Mouse (Mus musculus) embryonic facial prominence, embryonic 15.5 days (tissue): ENCODE measurements at regions not wholly inside any gene's neighbourhood (a gene's known extent, or its start where the extent isn't known, plus 50 kb on each side); places are given as distances from the start of the nearest gene placed in this dataset.

Experiments
- ATAC-seq: fragments of 200-750 bp; cut with Nextera tagmentation; 2 replicates; pipeline ENCODE4 v1.8.0; 2017; ENCODE audit warnings: low read depth, moderate TSS enrichment; ENCODE audit not compliant: insufficient number of reproducible peaks, low FRiP score, low TSS enrichment
- H3K27ac ChIP-seq: fragments of 300-500 bp; sonication (generic); replicated peaks from 2 replicates; pipeline ENCODE4 v1.5.1; 2015; ENCODE audit warnings: mild to moderate bottlenecking, inconsistent platforms
- H3K27me3 ChIP-seq: fragments of 300-500 bp; sonication (generic); 2 replicates; pipeline ENCODE4 v1.6.1; 2015; ENCODE audit warnings: inconsistent platforms
- H3K36me3 ChIP-seq: fragments of 300-500 bp; sonication (generic); 2 replicates; pipeline ENCODE4 v1.6.1; 2015; ENCODE audit warnings: mild to moderate bottlenecking, inconsistent platforms
- H3K4me1 ChIP-seq: fragments of 300-500 bp; sonication (generic); 2 replicates; pipeline ENCODE4 v1.6.1; 2015; ENCODE audit warnings: inconsistent platforms
- H3K4me2 ChIP-seq: fragments of 300-500 bp; sonication (generic); replicated peaks from 2 replicates; pipeline ENCODE4 v1.6.1; 2015; ENCODE audit warnings: mild to moderate bottlenecking, inconsistent platforms
- H3K4me3 ChIP-seq: fragments of 300-500 bp; sonication (generic); replicated peaks from 2 replicates; pipeline ENCODE4 v1.5.1; 2015; ENCODE audit warnings: mild to moderate bottlenecking, inconsistent platforms
- H3K9ac ChIP-seq: fragments of 300-500 bp; sonication (generic); 2 replicates; pipeline ENCODE4 v1.6.1; 2015; ENCODE audit warnings: inconsistent platforms
- H3K9me3 ChIP-seq: fragments of 300-500 bp; sonication (generic); replicated peaks from 2 replicates; pipeline ENCODE4 v1.6.1; 2016; ENCODE audit warnings: inconsistent platforms
- WGBS: fragments of 180-500 bp; shearing (Covaris S2); methylation state at CpG from one replicate; pipeline ENCODE4 v1.1.7; 2015; 5-methylcytosine and 5-hydroxymethylcytosine counted together

GRCm38 (mm10) chr2:128240054-128240453, 114.2 kb downstream of the Bcl2l11 start:
- WGBS = 45% methylated on average over 4 of the region's 4 CpGs
- no peak for ATAC-seq
- H3K27ac ChIP-seq = no peak overlapping the region
- H3K9me3 ChIP-seq = no peaks in the 10 kb centered on the region
- H3K9ac ChIP-seq = no peak overlapping the region
- H3K4me2 ChIP-seq = no peak overlapping the region
- H3K4me1 ChIP-seq = 0 out of 2 replicates have a peak, but pooled peaks cover 12% of the 10 kb centered on the region
- H3K36me3 ChIP-seq = no peaks in the 10 kb centered on the region
- no peaks in the 10 kb centered on the region for H3K27me3 ChIP-seq
- H3K4me3 ChIP-seq = no peak overlapping the region

- Histone ChIP-seq H3K4me1 (0 out of 2 replicates have a peak, but pooled peaks cover 15% of the 10 kb centered on the region), H3K9ac (no peak overlapping the region), H3K4me3 (no peak overlapping the region), H3K27me3 (no peaks in the 10 kb centered on the region), H3K4me2 (no peak overlapping the region), H3K36me3 (no peaks in the 10 kb centered on the region), H3K27ac (no peak overlapping the region), H3K9me3 (no peaks in the 10 kb centered on the region)
- WGBS = 23% methylated on average over 9 of the region's 9 CpGs
- no peak for ATAC-seq
These were observed 114.9 kb downstream of the Bcl2l11 start for GRCm38 (mm10) chr2:128240536-128241279.

- H3K36me3 ChIP-seq = no peaks in the 10 kb centered on the region
- no peak overlapping the region for H3K4me2 ChIP-seq
- no peak for ATAC-seq
- H3K4me3 ChIP-seq = no peak overlapping the region
- H3K4me1 ChIP-seq = 0 out of 2 replicates have a peak, but pooled peaks cover 15% of the 10 kb centered on the region
- H3K9me3 ChIP-seq = no peaks in the 10 kb centered on the region
- 6% methylated on average over 3 of the region's 3 CpGs for WGBS
- H3K9ac ChIP-seq = no peak overlapping the region
- no peak overlapping the region for H3K27ac ChIP-seq
- no peaks in the 10 kb centered on the region for H3K27me3 ChIP-seq
These were observed 115.4 kb downstream of the Bcl2l11 start for GRCm38 (mm10) chr2:128241280-128241665.

GRCm38 (mm10) chr2:128245544-128245943, 119.7 kb downstream of the Bcl2l11 start:
- Histone ChIP-seq H3K4me1 (peaks cover 11% of the 10 kb centered on the region; the same call in 1 of the 2 replicates), H3K36me3 (no peaks in the 10 kb centered on the region), H3K4me2 (no peak overlapping the region), H3K9ac (no peak overlapping the region), H3K4me3 (no peak overlapping the region), H3K9me3 (no peaks in the 10 kb centered on the region), H3K27ac (no peak overlapping the region), H3K27me3 (no peaks in the 10 kb centered on the region)
- 77% methylated on average over 10 of the region's 10 CpGs for WGBS
- no peak for ATAC-seq

GRCm38 (mm10) chr2:128247967-128248366, 122.1 kb downstream of the Bcl2l11 start:
- H3K9me3 ChIP-seq = no peaks in the 10 kb centered on the region
- no peak overlapping the region for H3K9ac ChIP-seq
- no peaks in the 10 kb centered on the region for H3K27me3 ChIP-seq
- H3K27ac ChIP-seq = no peak overlapping the region
- H3K36me3 ChIP-seq = no peaks in the 10 kb centered on the region
- H3K4me3 ChIP-seq = no peak overlapping the region
- no peak for ATAC-seq
- H3K4me2 ChIP-seq = no peak overlapping the region
- WGBS = 27% methylated on average over 4 of the region's 4 CpGs
- H3K4me1 ChIP-seq = peaks cover 4% of the 10 kb centered on the region; the same call in 1 of the 2 replicates

GRCm38 (mm10) chr2:128249188-128249587, 123.3 kb downstream of the Bcl2l11 start:
- Histone ChIP-seq H3K27ac (no peak overlapping the region), H3K4me1 (peaks cover 4% of the 10 kb centered on the region; the same call in 1 of the 2 replicates), H3K27me3 (no peaks in the 10 kb centered on the region), H3K4me3 (no peak overlapping the region), H3K36me3 (no peaks in the 10 kb centered on the region), H3K9ac (no peak overlapping the region), H3K9me3 (no peaks in the 10 kb centered on the region), H3K4me2 (no peak overlapping the region)
- no peak for ATAC-seq
- WGBS = 91% methylated on average over 4 of the region's 4 CpGs

GRCm38 (mm10) chr2:128249607-128250006, 123.8 kb downstream of the Bcl2l11 start:
- Histone ChIP-seq H3K36me3 (no peaks in the 10 kb centered on the region), H3K9ac (no peak overlapping the region)
- no peak for ATAC-seq

GRCm38 (mm10) chr2:128250841-128251240, 125.0 kb downstream of the Bcl2l11 start:
- Histone ChIP-seq H3K27ac (no peak overlapping the region), H3K27me3 (no peaks in the 10 kb centered on the region), H3K4me3 (no peak overlapping the region), H3K9me3 (no peaks in the 10 kb centered on the region), H3K4me1 (no peaks in the 10 kb centered on the region; the same call in 1 of the 2 replicates), H3K4me2 (no peak overlapping the region), H3K36me3 (no peaks in the 10 kb centered on the region), H3K9ac (no peak overlapping the region)
- 79% methylated on average over 4 of the region's 4 CpGs for WGBS
- ATAC-seq = no peak

More at GRCm38 (mm10) chr2:128249607-128250006, 123.8 kb downstream of the Bcl2l11 start:
- no peaks in the 10 kb centered on the region for H3K9me3 ChIP-seq
- WGBS = 78% methylated on average over 2 of the region's 2 CpGs
- no peak overlapping the region for H3K27ac ChIP-seq
- peaks cover 4% of the 10 kb centered on the region; the same call in 1 of the 2 replicates for H3K4me1 ChIP-seq
- H3K27me3 ChIP-seq = no peaks in the 10 kb centered on the region
- no peak overlapping the region for H3K4me3 ChIP-seq
- no peak overlapping the region for H3K4me2 ChIP-seq

GRCm38 (mm10) chr2:128256651-128257050, 130.8 kb downstream of the Bcl2l11 start:
- Histone ChIP-seq H3K4me3 (no peak overlapping the region), H3K9ac (no peak overlapping the region), H3K27ac (no peak overlapping the region), H3K36me3 (no peaks in the 10 kb centered on the region), H3K27me3 (no peaks in the 10 kb centered on the region), H3K9me3 (no peaks in the 10 kb centered on the region), H3K4me2 (no peak overlapping the region), H3K4me1 (no peaks in the 10 kb centered on the region)
- no peak for ATAC-seq
- WGBS = 68% methylated on average over 6 of the region's 6 CpGs

- Histone ChIP-seq H3K27ac (no peak overlapping the region), H3K4me3 (no peak overlapping the region), H3K4me1 (no peaks in the 10 kb centered on the region), H3K9ac (no peak overlapping the region), H3K9me3 (no peaks in the 10 kb centered on the region), H3K4me2 (no peak overlapping the region), H3K36me3 (no peaks in the 10 kb centered on the region), H3K27me3 (no peaks in the 10 kb centered on the region)
- ATAC-seq = no peak
- 64% methylated on average over 9 of the region's 9 CpGs for WGBS
These were observed 131.4 kb downstream of the Bcl2l11 start for GRCm38 (mm10) chr2:128257262-128257661.

- Histone ChIP-seq H3K27me3 (no peaks in the 10 kb centered on the region), H3K27ac (no peak overlapping the region), H3K4me2 (no peak overlapping the region), H3K9ac (no peak overlapping the region), H3K4me1 (no peaks in the 10 kb centered on the region), H3K36me3 (no peaks in the 10 kb centered on the region), H3K9me3 (no peaks in the 10 kb centered on the region), H3K4me3 (no peak overlapping the region)
- WGBS = 87% methylated on average over 3 of the region's 3 CpGs
- no peak for ATAC-seq
These were observed 138.0 kb downstream of the Bcl2l11 start for GRCm38 (mm10) chr2:128263880-128264279.
